ENCODE assay signal across 25 mouse cellular contexts in genomic region chr11:89370373-89370772, GRCm38 (mm10).
DNase-seq lines count a peak whose midpoint lies in the region; ATAC-seq and TF ChIP-seq lines count a peak whose summit lies in the region.
"Had no signal": no experiment of that assay in that cellular context is flagged by ENCODE, and none has a peak within 500 bp of the region (broad histone marks: within the 10 kb centered on the region; RNA-seq: fewer than 3 reads in every experiment).

No protein-coding gene starts in this region.

- intact Hi-C loops in heart, postnatal 25 days (cut with DNase I): no loop called here

- no peak overlapping the region for H3K9ac ChIP-seq in heart, embryonic 12.5 days
- H3K9ac ChIP-seq in heart, embryonic 11.5 days (ENCODE audit: low read depth, low read length): no peak overlapping the region
- no peak overlapping the region for H3K9ac ChIP-seq in intestine, embryonic 15.5 days
- no peak overlapping the region for H3K9ac ChIP-seq in intestine, postnatal 0 days (ENCODE audit: low read depth, low read length)
- no peak overlapping the region for H3K9ac ChIP-seq in intestine, embryonic 16.5 days (ENCODE audit: low read depth, low read length)
- H3K9ac ChIP-seq: embryonic facial prominence, embryonic 12.5 days; forebrain, embryonic 13.5 days had no signal

- peak; percentile 73 for DNase-seq in heart, adult 11 months
- DNase-seq in heart, postnatal 25 days (ENCODE audit: low spot score): no peak
- no peak for DNase-seq in layer of hippocampus, postnatal 14 days (ENCODE audit: low spot score in 2 of 2)
- DNase-seq: adrenal gland, adult 8-10 months; adrenal gland, postnatal 14 days; adrenal gland, postnatal 36 days; B cell, adult 2 months; cerebellum, adult 11-12 months; cerebellum, adult 2 months; cerebellum, adult 9-10 months; cerebellum, postnatal 10 days; cerebellum, postnatal 25 days had no signal

- no peak overlapping the region for H3K27ac ChIP-seq in heart, embryonic 12.5 days (ENCODE audit: poor library complexity, severe bottlenecking)
- no peak overlapping the region for H3K27ac ChIP-seq in heart, embryonic 11.5 days (ENCODE audit: low read depth, low read length)
- no peak overlapping the region for H3K27ac ChIP-seq in intestine, embryonic 15.5 days
- no peak overlapping the region for H3K27ac ChIP-seq in intestine, postnatal 0 days (ENCODE audit: low read depth, low read length)
- H3K27ac ChIP-seq in intestine, embryonic 16.5 days (ENCODE audit: low read length): no peak overlapping the region
- H3K27ac ChIP-seq: embryonic facial prominence, embryonic 10.5 days; embryonic facial prominence, embryonic 12.5 days; forebrain, embryonic 13.5 days had no signal

- peaks cover 18% of the 10 kb centered on the region for H3K4me1 ChIP-seq in heart, embryonic 12.5 days (replicated peaks)
- peaks cover 5% of the 10 kb centered on the region; the same call in 1 of the 2 replicates for H3K4me1 ChIP-seq in heart, embryonic 11.5 days (ENCODE audit: control insufficient read depth, insufficient read depth, low read length)
- 0 out of 2 replicates have a peak, but pooled peaks cover 5% of the 10 kb centered on the region for H3K4me1 ChIP-seq in intestine, embryonic 15.5 days (replicated peaks)
- H3K4me1 ChIP-seq in intestine, postnatal 0 days (replicated peaks; ENCODE audit: control insufficient read depth, insufficient read depth, low read length): no peaks in the 10 kb centered on the region
- no peaks in the 10 kb centered on the region; the same call in 1 of the 2 replicates for H3K4me1 ChIP-seq in intestine, embryonic 16.5 days (ENCODE audit: control insufficient read depth, insufficient read depth, low read length)
- H3K4me1 ChIP-seq: embryonic facial prominence, embryonic 10.5 days; embryonic facial prominence, embryonic 12.5 days; forebrain, embryonic 13.5 days had no signal

- H3K4me3 ChIP-seq in heart, embryonic 12.5 days: no peak overlapping the region
- H3K4me3 ChIP-seq in heart, embryonic 11.5 days (ENCODE audit: low read depth, low read length): no peak overlapping the region
- H3K4me3 ChIP-seq in intestine, embryonic 15.5 days (replicated peaks): no peak overlapping the region
- H3K4me3 ChIP-seq in intestine, postnatal 0 days (ENCODE audit: low read depth, low read length): no peak overlapping the region
- no peak overlapping the region for H3K4me3 ChIP-seq in intestine, embryonic 16.5 days (ENCODE audit: low read length)
- H3K4me3 ChIP-seq: embryonic facial prominence, embryonic 10.5 days; embryonic facial prominence, embryonic 12.5 days; forebrain, embryonic 13.5 days had no signal

- ATAC-seq in heart, embryonic 12.5 days (ENCODE audit: insufficient number of reproducible peaks, low FRiP score): peak; percentile 57; the same call in 1 of the 2 replicates
- no peak for ATAC-seq in heart, embryonic 11.5 days (replicated peaks; ENCODE audit: insufficient number of reproducible peaks, low FRiP score, low TSS enrichment)
- ATAC-seq in intestine, embryonic 15.5 days: peak; percentile 58
- ATAC-seq in intestine, postnatal 0 days: no peak
- 0 out of 2 replicates have a peak, but pooled peaks have one; percentile 36 for ATAC-seq in intestine, embryonic 16.5 days
- ATAC-seq: activated CD4-positive, CD25-positive, alpha-beta regulatory T cell, adult 4 months; CD4-positive, CD25-positive, alpha-beta regulatory T cell, adult 4 months; forebrain, embryonic 13.5 days; Patski had no signal

- H3K27me3 ChIP-seq in heart, embryonic 12.5 days (replicated peaks): 0 out of 2 replicates have a peak, but pooled peaks cover 4% of the 10 kb centered on the region
- H3K27me3 ChIP-seq in heart, embryonic 11.5 days (ENCODE audit: control insufficient read depth, insufficient read depth, low read length): no peaks in the 10 kb centered on the region
- no peaks in the 10 kb centered on the region for H3K27me3 ChIP-seq in intestine, embryonic 15.5 days (replicated peaks)
- no peaks in the 10 kb centered on the region for H3K27me3 ChIP-seq in intestine, postnatal 0 days (replicated peaks; ENCODE audit: control insufficient read depth, insufficient read depth, low read length)
- no peaks in the 10 kb centered on the region for H3K27me3 ChIP-seq in intestine, embryonic 16.5 days (replicated peaks; ENCODE audit: control insufficient read depth, insufficient read depth, low read length)
- H3K27me3 ChIP-seq: CH12.LX; forebrain, embryonic 13.5 days; Patski had no signal

- H3K36me3 ChIP-seq in heart, embryonic 12.5 days: no peaks in the 10 kb centered on the region
- no peaks in the 10 kb centered on the region for H3K36me3 ChIP-seq in heart, embryonic 11.5 days (ENCODE audit: control insufficient read depth, insufficient read depth, low read length)
- H3K36me3 ChIP-seq in intestine, embryonic 15.5 days: no peaks in the 10 kb centered on the region
- H3K36me3 ChIP-seq in intestine, postnatal 0 days (ENCODE audit: control insufficient read depth, insufficient read depth): no peaks in the 10 kb centered on the region
- H3K36me3 ChIP-seq in intestine, embryonic 16.5 days (ENCODE audit: control insufficient read depth, insufficient read depth, low read length): no peaks in the 10 kb centered on the region
- H3K36me3 ChIP-seq: embryonic facial prominence, embryonic 10.5 days; embryonic facial prominence, embryonic 12.5 days; G1E had no signal

- no peak overlapping the region for H3K4me2 ChIP-seq in heart, embryonic 12.5 days
- H3K4me2 ChIP-seq in heart, embryonic 11.5 days: no peak overlapping the region
- no peak overlapping the region for H3K4me2 ChIP-seq in intestine, embryonic 15.5 days (replicated peaks)
- no peak overlapping the region for H3K4me2 ChIP-seq in intestine, postnatal 0 days (replicated peaks; ENCODE audit: low read depth)
- no peak overlapping the region for H3K4me2 ChIP-seq in intestine, embryonic 16.5 days (ENCODE audit: low read depth, low read length)
- H3K4me2 ChIP-seq: embryonic facial prominence, embryonic 12.5 days; forebrain, embryonic 13.5 days had no signal

- TF ChIP-seq CTCF in intestine, postnatal 0 days (IDR thresholded peaks at IDR 0.05; ENCODE audit: low read depth): no peak

- 54% methylated on average over 7 of the region's 7 CpGs for WGBS in heart, embryonic 12.5 days
- WGBS in heart, embryonic 11.5 days (ENCODE audit: insufficient replicate concordance): 58% methylated on average over 7 of the region's 7 CpGs
- WGBS in intestine, embryonic 15.5 days: 67% methylated on average over 7 of the region's 7 CpGs
- 59% methylated on average over 7 of the region's 7 CpGs for WGBS in intestine, postnatal 0 days
- WGBS in intestine, embryonic 16.5 days: 60% methylated on average over 7 of the region's 7 CpGs

- no peaks in the 10 kb centered on the region for H3K9me3 ChIP-seq in heart, embryonic 12.5 days (replicated peaks)
- no peaks in the 10 kb centered on the region for H3K9me3 ChIP-seq in heart, embryonic 11.5 days (replicated peaks; ENCODE audit: control insufficient read depth, low read length)
- H3K9me3 ChIP-seq in intestine, embryonic 15.5 days: no peaks in the 10 kb centered on the region
- H3K9me3 ChIP-seq in intestine, postnatal 0 days (ENCODE audit: control insufficient read depth): no peaks in the 10 kb centered on the region
- H3K9me3 ChIP-seq in intestine, embryonic 16.5 days (ENCODE audit: control insufficient read depth, low read length): no peaks in the 10 kb centered on the region
- H3K9me3 ChIP-seq: embryonic facial prominence, embryonic 10.5 days; embryonic facial prominence, embryonic 12.5 days; forebrain, embryonic 13.5 days had no signal

Comparison
In these comparisons a context has a peak if more than half of its experiments do, and no peak if none do; other contexts are left out.
1. ATAC-seq: peak in heart, embryonic 12.5 days (single experiment), intestine, embryonic 15.5 days (single experiment) and intestine, embryonic 16.5 days (single experiment); none in heart, embryonic 11.5 days (single experiment) and intestine, postnatal 0 days (single experiment).